Mouse (Mus musculus): ENCODE data around the gene Fgf6.

DNA sequence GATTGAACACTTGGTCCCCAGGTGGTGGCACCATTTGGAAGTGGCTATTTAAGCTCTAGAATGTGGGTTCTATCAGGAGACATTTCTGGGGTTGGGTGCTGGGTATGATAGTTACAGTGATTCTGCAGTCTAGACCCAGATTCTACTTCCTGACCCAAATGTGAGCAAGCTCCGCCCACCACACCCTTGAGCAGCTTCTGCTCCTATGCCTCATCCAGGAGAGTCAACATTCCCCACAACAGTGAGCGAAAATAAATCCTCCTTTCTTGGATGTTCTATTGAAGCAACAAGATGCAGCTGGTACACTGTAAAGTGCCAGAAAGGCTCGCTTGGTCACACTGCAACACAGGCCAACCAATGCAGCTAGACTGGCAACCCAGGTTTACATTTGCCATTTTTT lies 48.5 kb downstream of the Fgf6 start:
- TF ChIP-seq HCFC1 (IDR thresholded peaks at IDR 0.05; ENCODE audit: borderline replicate concordance, insufficient read depth, low read length) (no peak), CHD2 (IDR thresholded peaks at IDR 0.05; ENCODE audit: low read depth, low read length) (no peak), MAFK (IDR thresholded peaks at IDR 0.05; ENCODE audit: insufficient read depth, low read depth, low read length) (no peak), ZNF384 (IDR thresholded peaks at IDR 0.05; ENCODE audit: low read depth, low read length) (no peak), ZC3H11A (IDR thresholded peaks at IDR 0.05; ENCODE audit: borderline replicate concordance, low read depth, low read length) (no peak)

All from ES-E14 (cell line).